Mouse (Mus musculus): Measurements from ENCODE around the gene Wdr73.
"Not testable (repeated sequence)": the region's sequence is repeated elsewhere in the genome, so short reads cannot be mapped to it uniquely, and the experiment has no call there.

The Wdr73 gene

GRCm38 (mm10) chr7:80900944-80901501 lies at the start of gene Wdr73:
Gene Wdr73, minus strand, starts transcription at chr7:80901269.
- peak; percentile 85 for DNase-seq (ENCODE audit: low spot score)

GRCm38 (mm10) chr7:80947445-80948350 lies 46.6 kb upstream of the Wdr73 start, which contains the start of gene Sec11a:
Gene Sec11a, minus strand, starts transcription at chr7:80947780.
- DNase-seq (ENCODE audit: low spot score) = peak; percentile 89

DNA sequence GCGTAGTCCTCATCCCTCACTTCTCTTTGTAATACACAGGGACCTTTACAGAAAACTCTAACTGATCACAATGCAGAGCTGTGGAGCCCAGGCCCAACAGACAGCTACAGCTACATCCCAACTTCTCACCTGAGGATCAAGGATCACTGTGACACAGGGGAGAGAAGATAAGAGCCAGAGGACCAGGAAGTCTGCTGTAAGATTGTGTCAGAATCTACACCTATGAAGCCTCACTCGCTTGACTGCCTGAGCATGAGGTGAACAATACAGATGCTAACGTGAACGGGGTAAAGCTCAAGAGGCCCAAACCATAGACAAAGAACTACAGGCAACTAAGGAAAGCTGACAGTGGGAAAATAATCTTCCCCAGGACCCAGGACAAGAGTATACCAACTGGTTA lies 38.7 kb upstream of the Wdr73 start:
- DNase-seq (ENCODE audit: low spot score) = no peak

DNA sequence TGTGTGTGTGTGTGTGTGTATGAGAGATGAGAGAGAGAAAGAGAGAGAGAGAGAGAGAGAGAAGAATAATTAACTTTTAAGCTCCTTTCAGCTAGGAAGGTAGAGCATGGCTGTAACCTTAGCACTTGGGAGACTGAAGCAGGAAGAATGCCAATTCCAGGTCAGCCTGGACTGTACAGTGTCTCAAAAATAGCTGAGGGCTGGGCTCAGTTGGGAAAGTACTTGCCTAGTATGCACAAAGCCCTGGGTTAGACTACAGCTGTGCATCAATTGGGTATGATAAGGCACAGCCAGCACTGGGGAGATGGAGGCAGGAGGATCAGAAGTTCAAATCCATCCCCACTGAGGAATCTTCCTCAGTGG lies 36.2 kb upstream of the Wdr73 start:
- DNase-seq (ENCODE audit: low spot score) = not testable (repeated sequence)

- DNase-seq (ENCODE audit: low spot score) = not testable (repeated sequence)
These were observed 35.7 kb upstream of the Wdr73 start for GRCm38 (mm10) chr7:80936617-80937303.

- DNase-seq (ENCODE audit: low spot score) = no peak
These were observed 34.8 kb upstream of the Wdr73 start for GRCm38 (mm10) chr7:80935834-80936233.

- no peak for DNase-seq (ENCODE audit: low spot score)
These were observed 31.7 kb upstream of the Wdr73 start for GRCm38 (mm10) chr7:80932777-80933176.

- DNase-seq (ENCODE audit: low spot score) = peak; percentile 17
These were observed 30.6 kb upstream of the Wdr73 start for GRCm38 (mm10) chr7:80931618-80932207.

- DNase-seq (ENCODE audit: low spot score) = no peak
These were observed 22.1 kb upstream of the Wdr73 start for GRCm38 (mm10) chr7:80923165-80923564.

DNA sequence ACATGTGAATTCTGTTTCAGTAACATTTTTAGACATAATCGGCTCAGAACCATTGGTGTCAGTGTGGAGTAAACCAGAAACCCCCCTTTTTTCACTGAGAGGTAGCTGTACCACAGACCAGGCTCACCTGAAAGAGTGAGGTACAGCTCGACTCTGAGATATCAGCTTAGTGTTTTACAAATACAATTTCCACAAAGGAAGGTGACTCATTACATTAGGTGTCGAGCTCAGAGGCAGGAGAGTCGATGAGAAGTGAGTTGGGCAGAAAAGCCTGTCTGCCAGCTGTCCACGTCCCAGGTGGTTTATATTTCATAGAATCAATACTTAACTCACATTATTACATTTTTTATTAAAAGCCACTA lies 18.6 kb upstream of the Wdr73 start:
- DNase-seq (ENCODE audit: low spot score) = no peak

DNA sequence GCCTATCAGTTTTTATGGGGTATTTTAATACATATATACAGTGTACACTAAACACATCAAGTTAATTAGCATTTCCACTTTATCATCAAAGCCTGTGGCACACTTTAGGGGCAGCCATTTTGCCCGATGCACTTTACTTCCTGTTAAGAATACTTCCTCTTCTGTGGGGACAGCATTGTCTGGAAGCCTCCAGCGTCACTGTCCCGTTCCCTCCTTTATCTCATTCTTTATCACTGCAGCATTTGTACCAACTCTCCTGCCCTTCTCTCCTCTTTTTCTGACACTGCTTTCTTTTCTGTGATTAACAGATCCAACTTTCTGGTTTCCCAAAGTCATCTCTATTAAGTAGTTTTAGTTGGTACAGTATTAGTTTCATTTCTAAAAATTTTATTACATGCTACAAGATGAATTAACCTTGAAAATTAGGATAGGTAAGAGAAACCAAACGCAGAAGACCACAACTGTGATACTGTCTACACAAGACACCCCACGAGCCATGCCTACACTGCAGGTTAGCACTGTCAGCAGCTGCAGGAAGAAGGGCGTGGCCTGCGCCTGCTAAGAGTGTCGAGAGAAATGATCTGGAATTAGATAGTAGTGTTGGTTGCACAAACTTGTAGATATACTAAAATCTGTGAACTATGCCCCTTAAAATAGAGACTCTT lies 18.0 kb upstream of the Wdr73 start:
- no peak for DNase-seq (ENCODE audit: low spot score)

GRCm38 (mm10) chr7:80917916-80918465 lies 16.9 kb upstream of the Wdr73 start:
- DNase-seq (ENCODE audit: low spot score) = no peak

DNA sequence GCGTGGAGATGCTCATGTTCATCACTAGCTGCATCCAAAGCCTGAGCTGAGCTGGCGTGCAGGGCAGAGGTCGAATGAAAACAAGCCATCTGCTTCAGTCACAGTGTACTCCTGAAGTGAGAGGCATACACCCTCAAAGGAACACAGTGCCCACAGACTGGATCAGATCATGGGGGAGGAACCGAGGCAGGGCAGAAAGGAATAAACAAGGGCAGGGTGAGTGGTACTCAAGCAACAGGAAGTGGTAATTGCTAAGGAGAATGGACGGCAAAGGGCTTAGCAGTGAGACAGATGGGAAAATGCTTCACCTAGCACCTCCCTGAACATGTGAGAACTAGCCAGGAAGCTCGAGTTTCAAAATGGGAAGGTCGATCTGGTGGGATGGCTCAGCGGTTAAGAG lies 11.4 kb upstream of the Wdr73 start:
- no peak for DNase-seq (ENCODE audit: low spot score)

DNA sequence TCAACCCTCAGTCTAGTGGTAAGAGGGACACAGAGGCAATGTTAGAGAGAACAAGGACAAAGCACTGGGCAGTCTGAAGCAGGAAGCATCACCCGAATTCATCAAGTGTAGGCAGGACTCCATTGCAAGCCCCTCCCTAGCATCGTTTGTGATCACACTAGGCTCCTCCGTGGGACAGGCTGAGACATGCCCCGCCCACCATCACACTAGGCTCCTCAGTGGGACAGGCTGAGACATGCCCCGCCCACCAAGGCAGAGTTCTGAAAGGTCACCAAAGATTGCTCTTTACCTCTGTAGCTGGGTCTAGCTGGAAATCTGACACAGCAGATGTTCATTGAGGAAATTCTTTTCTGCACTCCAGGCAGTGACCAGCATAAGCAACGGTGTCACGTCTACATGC lies 10.0 kb upstream of the Wdr73 start:
- no peak for DNase-seq (ENCODE audit: low spot score)

DNA sequence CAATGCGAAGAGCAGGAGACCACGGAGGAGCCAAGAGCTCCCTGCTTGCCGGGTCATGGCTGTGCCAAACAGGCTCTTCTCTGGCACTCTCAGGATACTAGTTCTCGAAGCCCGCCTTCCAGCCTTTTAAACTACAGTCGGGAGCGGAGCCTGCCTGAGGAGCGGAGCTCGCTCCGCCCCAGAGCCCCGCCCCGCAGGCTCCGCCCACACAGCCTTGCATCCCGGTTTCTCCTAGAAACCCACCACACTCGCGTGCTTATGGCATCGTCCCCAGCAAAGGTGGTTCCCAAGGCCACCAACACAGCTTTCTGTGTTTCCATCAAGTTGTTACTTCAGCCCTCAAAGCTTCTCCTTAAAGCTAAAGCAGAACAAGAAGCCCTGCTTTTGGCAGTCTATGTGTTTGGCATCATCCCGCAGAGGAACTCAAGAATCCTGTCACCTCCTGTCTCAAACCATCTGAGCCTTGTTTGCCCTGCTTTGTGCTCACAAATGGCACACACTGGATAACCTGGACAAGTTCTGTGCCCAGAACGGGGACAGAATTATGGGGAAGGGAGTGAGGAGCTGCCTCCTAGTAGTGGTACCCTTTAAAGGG lies 3.9 kb upstream of the Wdr73 start, which contains the start of gene Nmb:
TSS of gene Nmb (minus strand) at position 156 of the 595 bp plus-strand sequence.
- peak; percentile 62 for DNase-seq (ENCODE audit: low spot score)

DNA sequence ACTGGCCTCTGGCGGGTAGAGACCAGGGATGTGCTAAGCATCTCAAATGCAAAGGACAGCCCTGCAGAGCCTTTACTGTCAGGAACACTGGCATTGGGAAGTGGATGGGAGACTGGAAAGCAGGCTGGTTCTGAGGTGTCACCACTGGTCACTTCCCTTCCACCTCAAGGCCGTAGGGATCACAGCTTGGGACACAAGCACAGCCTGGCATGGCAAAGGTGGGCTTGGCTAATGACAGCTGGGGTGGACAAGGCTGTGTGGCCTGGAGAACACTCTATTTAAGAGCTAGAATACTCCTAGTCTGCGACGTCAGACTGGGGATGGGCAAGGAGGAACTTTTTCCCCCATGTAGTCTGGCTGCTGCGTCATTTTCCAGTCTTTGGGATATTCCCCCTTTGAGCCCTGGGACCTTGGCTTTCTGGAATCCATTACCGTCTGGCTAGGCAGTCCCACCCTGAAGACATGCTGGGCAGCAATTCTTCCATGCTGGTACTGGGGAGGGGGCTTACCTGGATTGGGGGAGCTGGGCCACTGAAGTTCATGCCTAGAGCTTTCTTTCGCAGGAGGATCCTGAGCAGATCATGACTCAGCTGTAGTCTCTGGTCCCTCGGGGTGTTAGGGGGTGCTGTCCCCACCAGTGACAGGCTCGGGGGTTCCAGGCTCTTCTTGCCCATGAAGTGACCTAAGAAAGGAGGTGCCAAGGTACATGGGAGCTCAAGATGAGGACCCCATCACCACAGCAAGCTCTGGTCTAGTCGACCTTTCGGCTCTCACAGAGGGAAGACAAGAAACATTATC lies 2.8 kb upstream of the Wdr73 start:
- no peak for DNase-seq (ENCODE audit: low spot score)

GRCm38 (mm10) chr7:80901541-80902274 lies 639 bp upstream of the Wdr73 start:
- no peak for DNase-seq (ENCODE audit: low spot score)

GRCm38 (mm10) chr7:80897721-80898120 lies 3.3 kb downstream of the Wdr73 start:
- no peak for DNase-seq (ENCODE audit: low spot score)

DNA sequence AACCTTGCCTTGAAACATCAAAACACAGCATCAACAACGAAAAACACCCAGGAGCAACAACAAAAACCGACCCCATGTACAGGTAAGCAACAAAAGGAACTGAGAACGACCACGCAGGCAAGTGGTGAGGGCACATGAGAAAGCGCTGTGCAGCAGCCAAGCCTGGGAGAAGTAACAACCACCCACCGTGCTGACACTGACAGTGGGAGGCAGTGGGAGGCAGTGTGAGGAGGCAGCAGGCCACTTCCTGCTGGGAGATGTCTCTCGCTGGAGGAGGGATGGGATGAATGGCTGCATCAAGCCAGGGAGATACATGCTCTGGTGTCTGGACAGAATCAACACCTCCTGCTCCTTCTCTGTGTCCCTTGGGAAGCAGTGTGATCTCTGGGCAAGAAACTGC lies 3.9 kb downstream of the Wdr73 start:
- no peak for DNase-seq (ENCODE audit: low spot score)

Measured in ovary, adult 18-20 months (tissue).